Mouse (Mus musculus) heart, postnatal 0 days (tissue): Measurements from ENCODE around the gene Vmn1r137.
"Not testable (repeated sequence)": the region's sequence is repeated elsewhere in the genome, so short reads cannot be mapped to it uniquely, and the experiment has no call there.

Experiments
- CTCF ChIP-seq: IDR thresholded peaks from 2 replicates; pipeline ENCODE4 v1.5.1; 2016; ENCODE audit warnings: antibody characterized with exemption, control low read depth, low read depth
- EP300 ChIP-seq: IDR thresholded peaks from 2 replicates; pipeline ENCODE4 v1.6.1; 2016; ENCODE audit warnings: antibody characterized with exemption, low read depth

DNA sequence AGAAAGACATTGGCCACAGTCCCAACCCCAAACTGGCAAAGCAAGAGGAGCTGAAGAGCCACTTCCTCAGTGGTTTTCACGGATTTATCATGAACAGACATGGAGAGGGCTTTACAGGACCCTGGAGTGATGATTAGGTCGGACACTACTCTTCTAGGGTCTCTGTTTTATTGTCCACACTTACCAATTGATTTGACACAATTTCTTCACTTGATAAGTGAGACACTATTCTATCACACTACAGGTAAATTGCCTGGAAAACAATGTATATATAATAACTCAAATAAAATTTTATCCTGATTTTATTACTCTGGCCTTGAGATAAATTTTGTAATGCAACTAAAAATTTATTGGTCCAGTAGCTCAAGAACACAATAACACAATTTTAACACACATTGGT lies 34.4 kb downstream of the Vmn1r137 start, which contains the start of gene Vmn1r138:
- TF ChIP-seq CTCF, EP300: not testable (repeated sequence)
